Mouse (Mus musculus) megakaryocyte progenitor cell, adult 5-6 weeks (primary cell): ENCODE data around the gene Tbce. TPM values are rescaled to one million over a fixed set of nuclear protein-coding genes. Genes with fewer than 3 reads are reported as not detected.
A peak's percentile ranks its signal among the peaks of the same experiment; 100 is the strongest.

Source experiments
- ATAC-seq: replicated peaks from 2 replicates; pipeline ENCODE4 v1.8.0; 2016; ENCODE audit warnings: mild to moderate bottlenecking, moderate TSS enrichment, inconsistent platforms; ENCODE audit not compliant: poor library complexity
- total RNA-seq, 2 experiments: library from RNA; stranded (forward) in 1 of 2; stranded (reverse) in 1 of 2; fragments of 157-497, 149-512 nt in 1 of 2; fragments of 200-1000 nt in 1 of 2; gene quantifications; 2 replicates each; pipeline versions ENCODE4 v1.2.3 to v1.2.4; 2015 to 2017

Gene Tbce
- total RNA-seq, 2 experiments from 2014 or later, result 39.9 to 69.6 TPM

- ATAC-seq, result peak; percentile 66
Observed at GRCm38 (mm10) chr13:13981842-13982241, 57.6 kb downstream of the Tbce start.

- no peak for ATAC-seq
Observed at GRCm38 (mm10) chr13:13969796-13970195, 69.6 kb downstream of the Tbce start.

- ATAC-seq, result peak; percentile 97
Observed at GRCm38 (mm10) chr13:13968629-13969111, 70.8 kb downstream of the Tbce start.

GRCm38 (mm10) chr13:13966172-13966571 lies 73.3 kb downstream of the Tbce start:
- ATAC-seq, result no peak

GRCm38 (mm10) chr13:13965388-13965964 lies 74.0 kb downstream of the Tbce start:
- no peak for ATAC-seq

- ATAC-seq, result no peak
Observed at GRCm38 (mm10) chr13:13961046-13961445, 78.4 kb downstream of the Tbce start.

- ATAC-seq, result no peak
Observed at GRCm38 (mm10) chr13:13960211-13960610, 79.2 kb downstream of the Tbce start.

GRCm38 (mm10) chr13:13956686-13957085 lies 82.8 kb downstream of the Tbce start:
- ATAC-seq, result no peak

- peak; percentile 40 for ATAC-seq
Observed at GRCm38 (mm10) chr13:13954931-13955330, 84.5 kb downstream of the Tbce start.

GRCm38 (mm10) chr13:13953874-13954832 lies 85.3 kb downstream of the Tbce start, which contains the start of gene B3galnt2:
B3galnt2 (plus strand) TSS chr13:13954469.
- peak; percentile 86 for ATAC-seq

Other genes with a start within 250 kb of the Tbce start
- gene B3galnt2, start 85.2 kb downstream of the Tbce start, total RNA-seq (2015), result 32.6 and 43.5 TPM in 2 replicates
- 36.7 and 37.0 TPM in 2 replicates for gene B3galnt2, start 85.2 kb downstream of the Tbce start, total RNA-seq (2017)
- gene Arid4b, start 23.6 kb upstream of the Tbce start, total RNA-seq (2015), result 21.2 and 24.5 TPM in 2 replicates
- 23.5 and 34.4 TPM in 2 replicates for gene Arid4b, start 23.6 kb upstream of the Tbce start, total RNA-seq (2017)
- gene Ggps1, start 23.9 kb upstream of the Tbce start, total RNA-seq (2015), result 19.4 and 21.6 TPM in 2 replicates
- gene Ggps1, start 23.9 kb upstream of the Tbce start, total RNA-seq (2017), result 25.1 and 29.2 TPM in 2 replicates